ENCODE assay signal across 8 mouse cellular contexts in genomic region chr11:33680151-33680550, GRCm38 (mm10).
DNase-seq lines count a peak whose midpoint lies in the region; ATAC-seq lines count a peak whose summit lies in the region.

No protein-coding gene starts in this region.

- ATAC-seq in common myeloid progenitor, adult 5-6 weeks (replicated peaks; ENCODE audit: low read depth, poor library complexity, severe bottlenecking) = peak; percentile 74
- no peak for ATAC-seq in limb, embryonic 12.5 days (ENCODE audit: insufficient number of reproducible peaks, insufficient read depth, low FRiP score, low TSS enrichment, low read depth)
- no peak for ATAC-seq in neural tube, embryonic 13.5 days (ENCODE audit: low read depth)
- ATAC-seq in erythroblast, adult 5-6 weeks (replicated peaks; ENCODE audit: low FRiP score, poor library complexity, severe bottlenecking) = no peak

- 0 out of 2 replicates have a peak overlapping the region, but pooled peaks have one; percentile 2 for H3K4me3 ChIP-seq in limb, embryonic 12.5 days (replicated peaks)
- H3K4me3 ChIP-seq in neural tube, embryonic 13.5 days = peak overlapping the region; percentile 20; the same call in 1 of the 2 replicates

- intact Hi-C loops in heart, postnatal 14 days (cut with DNase I) = no loop called here

- H3K27me3 ChIP-seq in limb, embryonic 12.5 days = peaks cover 14% of the 10 kb centered on the region
- H3K27me3 ChIP-seq in neural tube, embryonic 13.5 days = peaks cover 41% of the 10 kb centered on the region

- peak; percentile 40 for DNase-seq in right cerebral cortex, postnatal 4 days
- no peak for DNase-seq in right cerebral cortex, adult 2 months (ENCODE audit: low spot score in 2 of 2)
- DNase-seq in heart, postnatal 14 days = peak; percentile 53 to 69
- no peak for DNase-seq in layer of hippocampus, adult 11-12 months (ENCODE audit: low spot score)

- no peak overlapping the region for H3K9ac ChIP-seq in limb, embryonic 12.5 days (replicated peaks)
- peak overlapping the region; percentile 18 for H3K9ac ChIP-seq in neural tube, embryonic 13.5 days

- peak overlapping the region; percentile 35 for H3K4me2 ChIP-seq in limb, embryonic 12.5 days
- peak overlapping the region; percentile 45 for H3K4me2 ChIP-seq in neural tube, embryonic 13.5 days

- no peak overlapping the region for H3K27ac ChIP-seq in limb, embryonic 12.5 days
- no peak overlapping the region for H3K27ac ChIP-seq in neural tube, embryonic 13.5 days (replicated peaks)

- no peaks in the 10 kb centered on the region for H3K9me3 ChIP-seq in limb, embryonic 12.5 days
- no peaks in the 10 kb centered on the region for H3K9me3 ChIP-seq in neural tube, embryonic 13.5 days

- WGBS in limb, embryonic 12.5 days = 1% methylated on average over 15 of the region's 15 CpGs
- WGBS in neural tube, embryonic 13.5 days = 2% methylated on average over 15 of the region's 15 CpGs

- no peaks in the 10 kb centered on the region for H3K36me3 ChIP-seq in limb, embryonic 12.5 days
- no peaks in the 10 kb centered on the region for H3K36me3 ChIP-seq in neural tube, embryonic 13.5 days

- 0 out of 2 replicates have a peak, but pooled peaks cover 5% of the 10 kb centered on the region for H3K4me1 ChIP-seq in limb, embryonic 12.5 days (replicated peaks)
- peaks cover 18% of the 10 kb centered on the region for H3K4me1 ChIP-seq in neural tube, embryonic 13.5 days (replicated peaks)

Comparison
In these comparisons a context has a peak if more than half of its experiments do, and no peak if none do; other contexts are left out.
1. DNase-seq: peak in right cerebral cortex, postnatal 4 days (single experiment) and heart, postnatal 14 days (2 of 2); none in right cerebral cortex, adult 2 months (0 of 2) and layer of hippocampus, adult 11-12 months (single experiment).